Mouse (Mus musculus) brown adipose tissue, adult 24 weeks (tissue): Measurements from ENCODE around the gene AW011738. TPM values are rescaled to one million over a fixed set of nuclear protein-coding genes. Genes with fewer than 3 reads are reported as not detected.

Experiments used
- H3K27ac ChIP-seq: fragments of 200-500 bp; replicated peaks from 2 replicates; pipeline ENCODE4 v1.5.1; 2012; ENCODE audit warnings: low read depth, mild to moderate bottlenecking, low read length
- H3K4me1 ChIP-seq: fragments of 200-500 bp; 2 replicates; pipeline ENCODE4 v1.6.1; 2012; ENCODE audit warnings: low read length, mixed read lengths; ENCODE audit not compliant: control insufficient read depth, insufficient read depth, insufficient read length
- H3K4me3 ChIP-seq: fragments of 200-500 bp; 2 replicates; pipeline ENCODE4 v1.5.1; 2012; ENCODE audit warnings: low read depth, mild to moderate bottlenecking, low read length, moderate library complexity; ENCODE audit not compliant: insufficient read depth
- polyA plus RNA-seq: library from polyadenylated mRNA; stranded (reverse); fragments of >200 nt; gene quantifications from 2 replicates; pipeline ENCODE4 v1.2.4, GENCODE M21; 2012; ENCODE audit not compliant: missing spikeins, insufficient read depth, insufficient read length

AW011738 gene
- polyA plus RNA-seq, 1 experiment = 1.9 TPM

GRCm38 (mm10) chr4:156216196-156216595, 13.1 kb downstream of the AW011738 start:
- H3K4me3 ChIP-seq = peak overlapping the region; percentile 60

GRCm38 (mm10) chr4:156217022-156217669, 14.0 kb downstream of the AW011738 start:
- Histone ChIP-seq H3K4me3 (peak overlapping the region; percentile 52), H3K27ac (peak overlapping the region; percentile 99), H3K4me1 (peaks cover 13% of the 10 kb centered on the region)

More at GRCm38 (mm10) chr4:156216196-156216595, 13.1 kb downstream of the AW011738 start:
- peak overlapping the region; percentile 99 for H3K27ac ChIP-seq
- H3K4me1 ChIP-seq = peaks cover 13% of the 10 kb centered on the region

DNA sequence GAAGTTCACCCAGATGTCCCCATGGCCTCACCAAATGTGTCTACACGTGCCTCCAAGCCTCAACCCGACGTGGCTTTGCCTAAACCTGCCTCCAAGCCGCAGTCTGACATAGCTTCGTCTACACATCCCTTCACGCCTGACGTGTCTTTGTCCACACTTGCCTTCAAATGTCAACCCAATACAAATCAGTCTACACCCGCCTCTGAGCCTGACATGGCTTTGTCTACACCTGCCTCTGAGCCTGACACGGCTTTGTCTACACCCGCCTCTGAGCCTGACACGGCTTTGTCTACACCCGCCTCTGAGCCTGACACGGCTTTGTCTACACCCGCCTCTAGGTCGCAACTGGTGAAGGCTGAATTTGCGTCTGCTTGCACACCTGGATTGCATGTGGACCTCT, 14.7 kb downstream of the AW011738 start:
- Histone ChIP-seq H3K4me3 (peak overlapping the region; percentile 52; the same call in 1 of the 2 replicates), H3K27ac (no peak overlapping the region), H3K4me1 (peaks cover 13% of the 10 kb centered on the region)

DNA sequence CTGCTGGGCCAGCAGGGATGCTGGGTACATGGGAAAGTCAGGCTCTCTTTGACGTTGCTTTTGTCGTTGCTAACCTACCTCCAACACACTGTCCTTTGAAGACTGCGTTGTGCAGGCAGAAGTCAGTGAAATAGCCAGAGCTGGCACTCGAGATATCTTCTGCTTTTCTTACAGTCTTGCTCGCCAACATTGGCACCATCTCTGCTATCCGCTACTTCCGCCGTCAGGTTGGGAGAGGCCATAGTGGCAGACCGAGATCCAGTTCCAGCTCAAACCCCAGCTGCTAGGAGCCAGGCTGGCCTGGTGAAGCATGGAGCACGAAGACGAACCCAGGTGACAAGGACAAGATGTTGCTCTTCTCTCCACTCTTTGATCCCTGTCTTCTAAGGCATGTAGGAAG, 16.8 kb downstream of the AW011738 start:
- Histone ChIP-seq H3K4me1 (peaks cover 13% of the 10 kb centered on the region), H3K4me3 (peak overlapping the region; percentile 12; the same call in 1 of the 2 replicates), H3K27ac (peak overlapping the region; percentile 51)

- Histone ChIP-seq H3K4me1 (peaks cover 5% of the 10 kb centered on the region; the same call in 1 of the 2 replicates), H3K4me3 (no peak overlapping the region), H3K27ac (no peak overlapping the region)
Observed at GRCm38 (mm10) chr4:156224276-156224675, 21.2 kb downstream of the AW011738 start.

GRCm38 (mm10) chr4:156227752-156228392, 24.8 kb downstream of the AW011738 start:
- Histone ChIP-seq H3K27ac (no peak overlapping the region), H3K4me1 (peaks cover 2% of the 10 kb centered on the region; the same call in 1 of the 2 replicates), H3K4me3 (peak overlapping the region; percentile 6; the same call in 1 of the 2 replicates)

DNA sequence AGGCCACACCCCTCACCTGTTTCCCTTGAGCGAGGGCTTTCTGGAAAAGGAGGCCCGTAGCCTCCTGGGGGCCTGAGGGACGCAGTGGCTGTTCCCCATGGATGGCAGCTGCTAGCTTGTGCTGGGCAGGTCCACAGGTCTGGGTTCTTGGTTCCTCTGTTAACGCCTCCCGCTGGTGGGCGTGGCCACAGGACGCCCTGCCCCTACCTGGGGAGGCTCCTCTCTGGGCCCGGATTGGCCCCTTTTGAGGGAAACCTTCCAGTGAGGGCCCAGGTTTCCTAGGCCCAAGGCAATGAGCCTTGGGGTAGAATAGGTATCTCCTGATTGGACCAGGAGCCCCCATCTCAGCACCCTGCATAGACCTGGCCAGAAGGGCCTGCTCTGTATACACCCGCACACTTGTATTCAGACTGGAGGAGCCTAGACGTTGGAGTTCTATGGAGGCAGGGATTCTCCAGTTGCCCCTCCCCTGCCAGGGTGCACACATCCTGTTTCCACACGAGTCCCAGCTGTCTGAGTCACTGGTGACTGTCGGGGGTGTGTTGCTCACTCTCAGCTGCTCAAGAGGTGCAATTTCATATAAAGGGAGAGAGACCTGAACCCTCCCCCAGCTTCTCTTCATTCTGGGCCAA, 25.4 kb downstream of the AW011738 start:
- Histone ChIP-seq H3K4me1 (peaks cover 2% of the 10 kb centered on the region; the same call in 1 of the 2 replicates), H3K27ac (no peak overlapping the region), H3K4me3 (0 out of 2 replicates have a peak overlapping the region, but pooled peaks have one; percentile 6)

- H3K4me3 ChIP-seq = peak overlapping the region; percentile 74
- 0 out of 2 replicates have a peak overlapping the region, but pooled peaks have one; percentile 39 for H3K27ac ChIP-seq
- H3K4me1 ChIP-seq = peaks cover 2% of the 10 kb centered on the region; the same call in 1 of the 2 replicates
Observed at GRCm38 (mm10) chr4:156234021-156234501, 31.0 kb downstream of the AW011738 start.

GRCm38 (mm10) chr4:156234701-156235213, 31.7 kb downstream of the AW011738 start, which contains the start of gene Plekhn1:
TSS of gene Plekhn1 (minus strand) at chr4:156234857.
- Histone ChIP-seq H3K27ac (peak within 1 kb of the TSS; percentile 39; the same call in 1 of the 2 replicates), H3K4me1 (peaks cover 2% of the 10 kb centered on the region; the same call in 1 of the 2 replicates)

GRCm38 (mm10) chr4:156235360-156235770, 32.3 kb downstream of the AW011738 start:
- peak overlapping the region; percentile 53 for H3K4me3 ChIP-seq
- H3K27ac ChIP-seq = peak overlapping the region; percentile 23; the same call in 1 of the 2 replicates
- H3K4me1 ChIP-seq = peaks cover 2% of the 10 kb centered on the region; the same call in 1 of the 2 replicates

More at GRCm38 (mm10) chr4:156234701-156235213, 31.7 kb downstream of the AW011738 start, which contains the start of gene Plekhn1:
- peak within 1 kb of the TSS; percentile 89 for H3K4me3 ChIP-seq

DNA sequence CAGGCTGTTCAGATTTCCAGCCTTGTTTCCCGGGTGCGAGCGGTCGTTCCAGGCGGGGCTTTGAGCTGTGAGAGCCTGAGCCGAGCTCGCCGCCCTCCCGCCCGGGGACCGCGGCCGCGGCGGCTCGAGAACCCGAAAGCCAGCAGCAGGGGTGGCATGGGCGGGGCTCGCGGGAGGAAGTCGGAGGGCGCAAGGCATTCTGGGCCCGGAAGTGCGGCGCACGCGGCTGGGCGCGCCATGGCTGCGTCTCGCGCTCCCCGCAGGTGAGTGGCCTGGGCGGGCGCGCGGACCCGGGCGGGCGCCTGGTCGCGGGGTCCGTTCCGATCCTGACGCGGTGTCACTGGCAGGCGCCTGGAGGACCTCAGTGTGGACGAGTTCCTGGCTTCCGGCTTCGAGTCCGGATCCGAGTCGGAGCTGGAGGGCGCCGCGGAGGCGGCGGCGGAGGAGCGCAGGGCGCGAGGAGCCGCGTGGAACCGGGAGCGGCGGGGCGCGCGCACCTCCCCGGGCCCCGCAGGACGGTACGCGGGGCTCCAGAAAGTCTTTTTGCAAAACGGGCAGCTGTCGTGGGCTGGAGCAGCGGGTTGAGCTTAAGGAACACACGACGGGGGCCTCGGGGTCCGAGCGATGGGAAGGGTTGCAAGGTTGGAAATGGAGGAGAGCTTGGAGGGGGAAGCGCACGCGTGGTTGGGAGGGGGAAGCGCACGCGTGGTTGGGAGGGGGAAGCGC, 32.9 kb downstream of the AW011738 start, which contains the start of gene Noc2l:
Gene Noc2l, plus strand, starts transcription at position 203 of the 726 bp plus-strand sequence.
- Histone ChIP-seq H3K4me3 (peak within 1 kb of the TSS; percentile 96), H3K4me1 (peaks cover 2% of the 10 kb centered on the region; the same call in 1 of the 2 replicates)

GRCm38 (mm10) chr4:156236651-156237447, 33.7 kb downstream of the AW011738 start:
- H3K4me1 ChIP-seq = peaks cover 2% of the 10 kb centered on the region; the same call in 1 of the 2 replicates
- H3K27ac ChIP-seq = no peak overlapping the region
- H3K4me3 ChIP-seq = peak overlapping the region; percentile 96

More for the DNA sequence above, 32.9 kb downstream of the AW011738 start, which contains the start of gene Noc2l:
- peak within 1 kb of the TSS; percentile 45 for H3K27ac ChIP-seq

DNA sequence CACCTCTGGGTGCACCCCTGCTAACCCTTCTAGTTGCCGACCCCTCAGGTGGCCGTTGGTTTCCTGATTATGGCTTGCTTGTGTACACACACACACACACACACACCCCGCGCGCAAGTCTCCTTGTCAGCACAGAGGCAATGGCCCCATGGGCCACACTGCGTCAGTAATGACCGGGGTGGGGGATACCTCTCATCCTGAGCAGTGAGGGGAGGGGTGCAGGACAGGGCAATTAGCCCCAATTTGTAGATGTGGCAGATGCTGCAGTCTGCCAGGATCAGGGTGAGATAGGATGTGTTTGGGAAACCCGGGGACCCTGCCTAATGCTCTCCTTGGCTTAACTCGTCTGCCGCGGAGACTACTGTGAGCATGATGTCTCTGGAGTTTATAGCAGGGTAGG, 46.5 kb downstream of the AW011738 start:
- Histone ChIP-seq H3K4me1 (no peaks in the 10 kb centered on the region; the same call in 1 of the 2 replicates), H3K27ac (no peak overlapping the region), H3K4me3 (no peak overlapping the region)
